8 mouse cellular contexts compared by ENCODE assay signal in genomic region chr4:40701796-40702195, GRCm38 (mm10). TPM values are rescaled to one million over a fixed set of nuclear protein-coding genes. Genes with fewer than 3 reads are reported as not detected.
A peak's percentile ranks its signal among the peaks of the same experiment; 100 is the strongest.
DNase-seq lines count a peak whose midpoint lies in the region; ATAC-seq and TF ChIP-seq lines count a peak whose summit lies in the region.

No protein-coding gene starts in this region.

- intact Hi-C loops in left cerebral cortex, postnatal 14 days (cut with DNase I) = loop anchor here (2.0 kb wide), 1 partner anchor 21 kb away; the partner anchor contains the start of gene Dnaja1

- WGBS in heart, embryonic 15.5 days = 80% methylated on average over 3 of the region's 3 CpGs
- WGBS in midbrain, embryonic 15.5 days = 87% methylated on average over 3 of the region's 3 CpGs

- H3K27me3 ChIP-seq in heart, embryonic 15.5 days = no peaks in the 10 kb centered on the region
- H3K27me3 ChIP-seq in midbrain, embryonic 15.5 days (replicated peaks) = no peaks in the 10 kb centered on the region

- no peak for TF ChIP-seq CTCF in cortical plate, adult 2 months (IDR thresholded peaks at IDR 0.05; ENCODE audit: extremely low read depth, insufficient read depth, low read length)

- no peak for TF ChIP-seq POLR2A in cortical plate, adult 2 months (IDR thresholded peaks at IDR 0.05; ENCODE audit: extremely low read depth, insufficient read depth, low read length)

- ATAC-seq in heart, embryonic 15.5 days (replicated peaks; ENCODE audit: insufficient number of reproducible peaks, insufficient read depth, low FRiP score, low read depth) = no peak
- no peak for ATAC-seq in midbrain, embryonic 15.5 days (replicated peaks)

- H3K27ac ChIP-seq in heart, embryonic 15.5 days = no peak overlapping the region
- H3K27ac ChIP-seq in cortical plate, adult 2 months (ENCODE audit: insufficient read depth, low read length) = no peak overlapping the region
- H3K27ac ChIP-seq in midbrain, embryonic 15.5 days = no peak overlapping the region; the same call in 1 of the 2 replicates

- peak overlapping the region; percentile 66 for H3K4me2 ChIP-seq in heart, embryonic 15.5 days
- H3K4me2 ChIP-seq in midbrain, embryonic 15.5 days = peak overlapping the region; percentile 82

- 0 out of 2 replicates have a peak, but pooled peaks cover under 1% of the 10 kb centered on the region for H3K36me3 ChIP-seq in heart, embryonic 15.5 days
- H3K36me3 ChIP-seq in midbrain, embryonic 15.5 days (replicated peaks) = peaks cover 3% of the 10 kb centered on the region; the same call in 1 of the 2 replicates

- peak overlapping the region; percentile 63 for H3K4me3 ChIP-seq in heart, embryonic 15.5 days
- peak overlapping the region; percentile 61; the same call in 1 of the 2 replicates for H3K4me3 ChIP-seq in cortical plate, adult 2 months (ENCODE audit: insufficient read depth, low read length)
- H3K4me3 ChIP-seq in midbrain, embryonic 15.5 days = peak overlapping the region; percentile 62

- H3K4me1 ChIP-seq in heart, embryonic 15.5 days (replicated peaks) = peaks cover 17% of the 10 kb centered on the region
- H3K4me1 ChIP-seq in cortical plate, adult 2 months (ENCODE audit: control insufficient read depth, insufficient read depth, low read length) = peaks cover 2% of the 10 kb centered on the region; the same call in 1 of the 2 replicates
- H3K4me1 ChIP-seq in midbrain, embryonic 15.5 days = peaks cover 30% of the 10 kb centered on the region

- H3K9ac ChIP-seq in heart, embryonic 15.5 days = no peak overlapping the region
- H3K9ac ChIP-seq in midbrain, embryonic 15.5 days = peak overlapping the region; percentile 70

- H3K9me3 ChIP-seq in heart, embryonic 15.5 days (replicated peaks) = no peaks in the 10 kb centered on the region
- H3K9me3 ChIP-seq in midbrain, embryonic 15.5 days = no peaks in the 10 kb centered on the region

- DNase-seq in heart, postnatal 4 days = no peak
- DNase-seq in induced T-regulatory cell, adult 2 months (ENCODE audit: low read depth) = peak; percentile 17
- no peak for DNase-seq in thymus, postnatal 0 days (ENCODE audit: low spot score)
- no peak for DNase-seq in ovary, adult 18-20 months (ENCODE audit: low spot score)
- no peak for DNase-seq in left cerebral cortex, postnatal 14 days (ENCODE audit: low spot score in 2 of 2)

RNA-seq across cellular contexts. Expression of gene Aptx, which starts 1.2 kb away (rescaled TPM):
- 21.9 and 27.0 TPM in 2 replicates for polyA plus RNA-seq in heart, embryonic 15.5 days (2015; fragmentation: Nextera tagmentation; extraction: Ambion mirVana)
- total RNA-seq in heart, postnatal 4 days (2021) = 10 to 100 TPM; 18.8 to 21.0 TPM
- polyA plus RNA-seq in cortical plate, adult 2 months (2012; rRNA removed) = 27.8 and 28.0 TPM in 2 replicates
- 48.2 and 50.8 TPM in 2 replicates for polyA plus RNA-seq in midbrain, embryonic 15.5 days (2015; fragmentation: Nextera tagmentation; extraction: Ambion mirVana)
- polyA plus RNA-seq in thymus, postnatal 0 days (2015; fragmentation: Nextera tagmentation; extraction: Ambion mirVana) = 35.3 and 42.1 TPM in 2 replicates
- total RNA-seq in left cerebral cortex, postnatal 14 days (2021) = 10 to 100 TPM; 26.1 to 27.6 TPM

RNA-seq across cellular contexts. Expression of gene Dnaja1, which starts 20.2 kb away (rescaled TPM):
- 241 and 250 TPM in 2 replicates for polyA plus RNA-seq in heart, embryonic 15.5 days (2015; fragmentation: Nextera tagmentation; extraction: Ambion mirVana)
- 100 to 1,000 TPM; 107 to 108 TPM for total RNA-seq in heart, postnatal 4 days (2021)
- 98.3 and 98.7 TPM in 2 replicates for polyA plus RNA-seq in cortical plate, adult 2 months (2012; rRNA removed)
- 628 and 666 TPM in 2 replicates for polyA plus RNA-seq in midbrain, embryonic 15.5 days (2015; fragmentation: Nextera tagmentation; extraction: Ambion mirVana)
- polyA plus RNA-seq in thymus, postnatal 0 days (2015; fragmentation: Nextera tagmentation; extraction: Ambion mirVana) = 410 and 488 TPM in 2 replicates
- 100 to 1,000 TPM; 314 to 324 TPM for total RNA-seq in left cerebral cortex, postnatal 14 days (2021)

RNA-seq across cellular contexts. Expression of gene Smu1, which starts 55.9 kb away (rescaled TPM):
- polyA plus RNA-seq in heart, embryonic 15.5 days (2015; fragmentation: Nextera tagmentation; extraction: Ambion mirVana) = 83.8 and 101 TPM in 2 replicates
- total RNA-seq in heart, postnatal 4 days (2021) = 10 to 100 TPM; 46.6 to 49.3 TPM
- polyA plus RNA-seq in cortical plate, adult 2 months (2012; rRNA removed) = 47.0 and 49.8 TPM in 2 replicates
- 118 and 120 TPM in 2 replicates for polyA plus RNA-seq in midbrain, embryonic 15.5 days (2015; fragmentation: Nextera tagmentation; extraction: Ambion mirVana)
- 158 and 161 TPM in 2 replicates for polyA plus RNA-seq in thymus, postnatal 0 days (2015; fragmentation: Nextera tagmentation; extraction: Ambion mirVana)
- 10 to 100 TPM; 41.8 to 43.5 TPM for total RNA-seq in left cerebral cortex, postnatal 14 days (2021)
